Mouse (Mus musculus) fat pad, adult 2 months (tissue): ENCODE results near the gene Tmed8.
"Not testable (repeated sequence)": the region's sequence is repeated elsewhere in the genome, so short reads cannot be mapped to it uniquely, and the experiment has no call there.

Experiments used
- DNase-seq: peaks from one replicate; pipeline ENCODE4 v3.0.0-alpha.2; 2011; ENCODE audit warnings: low read depth, low spot score; ENCODE audit errors: extremely low read depth

Tmed8 gene

DNA sequence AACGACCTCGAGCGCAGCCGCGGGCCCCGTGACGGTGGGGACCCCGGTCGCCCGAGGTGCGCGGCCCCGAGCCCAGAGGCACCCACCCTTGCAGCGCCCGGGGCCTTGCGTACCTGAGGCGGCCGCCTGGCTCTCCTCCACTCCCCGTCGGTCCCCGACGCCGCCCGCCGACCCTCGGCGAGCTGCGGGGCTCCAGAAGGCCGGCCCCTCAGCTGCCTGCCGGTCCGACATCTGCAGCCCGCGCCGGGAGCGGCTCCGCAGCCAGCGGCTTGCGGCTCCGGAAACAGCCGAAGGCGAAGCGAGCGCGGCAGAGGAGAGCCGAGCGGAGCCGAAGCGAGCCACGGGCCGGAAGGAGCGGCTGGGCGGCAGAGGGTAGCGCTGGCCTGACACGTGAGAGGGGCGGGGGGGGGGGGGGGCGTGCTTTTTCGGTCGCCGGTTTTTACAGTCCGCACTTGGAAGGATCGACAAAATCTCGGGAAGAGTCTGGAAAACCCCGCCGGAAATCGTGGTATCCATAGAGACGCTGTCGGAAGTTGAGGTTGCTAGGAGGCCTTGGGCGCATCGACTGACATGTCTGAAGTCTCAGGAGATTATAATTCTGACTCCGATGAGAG is at the start of gene Tmed8:
TSS of gene Tmed8 (minus strand) at position 482 of the 614 bp plus-strand sequence.
- no peak for DNase-seq

DNA sequence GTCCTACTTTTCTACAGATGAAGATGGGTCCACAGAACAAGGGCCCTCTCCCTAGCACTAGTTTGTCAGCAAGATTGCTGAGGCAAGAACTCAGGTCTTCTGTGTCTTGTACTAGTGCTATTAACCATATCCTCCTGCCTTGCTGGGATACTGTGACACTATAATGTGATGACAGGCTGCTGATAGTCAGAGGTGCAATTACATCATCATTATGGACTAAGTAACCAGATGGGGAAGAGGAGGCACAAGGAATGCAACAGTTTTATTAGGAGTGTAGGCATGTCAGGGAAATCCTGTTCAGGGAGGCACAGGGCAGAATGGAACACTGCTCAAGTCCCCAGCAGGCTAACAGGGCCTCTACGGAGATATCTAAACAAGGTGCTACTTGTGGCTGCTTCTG is 38.4 kb upstream of the Tmed8 start, which contains the start of gene Noxred1:
TSS of gene Noxred1 (minus strand) at position 101 of the 400 bp plus-strand sequence.
- DNase-seq: no peak

GRCm38 (mm10) chr12:87236882-87237483 is 36.7 kb upstream of the Tmed8 start:
- DNase-seq: no peak

- no peak for DNase-seq
Observed at GRCm38 (mm10) chr12:87230379-87230895, 30.2 kb upstream of the Tmed8 start.

GRCm38 (mm10) chr12:87229633-87230032 is 29.4 kb upstream of the Tmed8 start:
- no peak for DNase-seq

DNA sequence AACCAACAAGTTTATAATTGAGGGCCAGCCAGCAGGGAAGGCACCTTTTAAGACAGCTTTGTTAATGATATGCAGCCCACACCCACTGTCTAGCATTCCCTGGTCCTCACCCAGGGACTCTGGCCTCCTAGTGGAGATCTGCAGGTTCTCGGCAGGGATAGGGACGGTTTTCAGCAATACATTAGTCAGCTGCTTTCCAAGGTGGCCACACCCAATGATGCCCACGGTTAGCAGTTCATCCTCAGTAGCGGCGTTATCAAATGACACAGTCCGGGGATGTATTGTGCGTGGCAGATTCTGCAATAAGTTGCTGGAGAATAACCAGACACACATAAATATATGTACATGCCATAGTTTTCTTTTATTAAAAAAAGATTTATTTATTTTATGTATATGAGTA is 26.5 kb upstream of the Tmed8 start:
- DNase-seq: no peak

DNA sequence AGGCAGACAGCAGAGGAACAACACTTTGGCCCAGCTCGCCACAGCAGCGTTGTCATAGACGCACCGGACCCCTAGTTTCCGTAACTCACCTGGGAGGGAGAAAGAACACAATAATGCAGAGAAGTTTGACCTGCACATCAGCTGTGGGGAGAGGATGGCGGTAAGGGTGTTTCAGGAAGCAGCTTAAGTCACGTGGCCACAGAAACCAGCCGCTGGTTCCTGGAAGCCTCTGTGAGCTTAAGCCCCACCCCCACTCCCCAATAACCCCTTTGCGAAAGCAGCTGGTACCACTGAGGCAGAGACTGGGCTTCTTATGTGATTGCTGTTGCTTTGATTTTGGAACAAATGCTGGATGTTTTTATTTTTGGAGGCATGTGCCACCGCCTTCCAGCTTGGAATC is 24.7 kb upstream of the Tmed8 start:
- no peak for DNase-seq

DNA sequence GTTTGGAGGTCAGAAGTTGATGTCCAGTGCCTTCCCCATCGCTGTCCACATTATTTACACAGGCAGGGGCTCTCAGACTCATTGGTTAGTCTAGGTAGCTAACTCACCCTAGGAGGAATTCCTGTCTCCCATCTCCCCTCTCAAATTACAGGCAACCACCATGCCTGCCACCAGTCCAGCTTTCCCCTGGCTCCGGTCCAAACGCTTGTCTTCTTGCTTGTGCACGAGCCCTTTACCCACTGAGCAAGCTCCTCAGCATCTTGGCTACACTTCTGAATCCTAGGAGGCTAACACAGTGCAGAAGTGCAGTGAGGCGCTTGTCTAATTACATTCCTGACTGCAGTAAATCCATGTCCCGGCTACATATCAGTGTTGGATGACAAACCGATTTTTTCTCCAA is 19.1 kb upstream of the Tmed8 start:
- no peak for DNase-seq

DNA sequence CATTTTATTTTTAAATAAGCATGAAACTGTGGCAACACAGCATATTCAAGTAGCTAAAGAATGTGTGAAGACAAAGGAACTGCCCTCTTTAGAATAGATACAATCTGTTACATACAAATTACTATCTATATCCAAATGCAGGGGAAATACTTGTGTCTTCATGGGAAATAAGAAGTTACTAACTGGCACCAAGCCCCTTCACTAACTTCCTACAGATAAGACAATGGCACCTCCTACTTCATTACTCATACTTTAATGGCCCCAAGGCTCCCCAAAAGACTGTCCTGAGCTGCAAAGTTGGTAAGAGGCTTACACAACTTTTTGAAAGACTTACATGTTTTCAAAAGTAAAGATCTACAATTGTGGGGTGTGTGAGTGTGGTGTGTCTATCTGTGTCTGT is 17.3 kb upstream of the Tmed8 start:
- no peak for DNase-seq

- DNase-seq: no peak
Observed at GRCm38 (mm10) chr12:87216053-87216452, 15.8 kb upstream of the Tmed8 start.

- no peak for DNase-seq
Observed at GRCm38 (mm10) chr12:87212844-87213606, 12.8 kb upstream of the Tmed8 start.

GRCm38 (mm10) chr12:87205789-87206188 is 5.5 kb upstream of the Tmed8 start:
- not testable (repeated sequence) for DNase-seq

- DNase-seq: no peak
Observed at GRCm38 (mm10) chr12:87201694-87202093, 1.4 kb upstream of the Tmed8 start.

GRCm38 (mm10) chr12:87199206-87199972 is 865 bp downstream of the Tmed8 start, which contains the start of gene Samd15:
Gene Samd15 (plus strand): TSS chr12:87199723.
- DNase-seq: no peak

- DNase-seq: no peak
Observed at GRCm38 (mm10) chr12:87198792-87199191, 1.5 kb downstream of the Tmed8 start.

DNA sequence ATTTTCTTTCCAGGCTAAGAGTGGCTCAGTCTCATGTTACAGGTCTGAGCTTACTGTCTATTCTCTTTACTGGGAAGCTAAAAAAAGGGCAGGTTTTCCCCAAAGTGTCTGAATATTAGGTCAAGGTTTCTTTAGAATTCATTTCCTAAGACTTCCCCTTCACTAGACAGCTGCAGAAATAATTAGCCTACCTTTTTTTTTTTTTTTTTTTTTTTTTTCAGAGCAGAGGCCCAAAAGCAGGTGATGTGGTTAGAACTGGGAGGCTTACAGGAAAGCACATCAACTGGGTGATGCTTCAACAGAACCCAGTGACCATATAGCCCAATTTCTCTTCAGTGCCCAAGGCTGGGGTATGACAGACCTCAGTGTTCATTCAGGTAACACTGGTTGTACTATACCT is 3.9 kb downstream of the Tmed8 start:
- DNase-seq: no peak

DNA sequence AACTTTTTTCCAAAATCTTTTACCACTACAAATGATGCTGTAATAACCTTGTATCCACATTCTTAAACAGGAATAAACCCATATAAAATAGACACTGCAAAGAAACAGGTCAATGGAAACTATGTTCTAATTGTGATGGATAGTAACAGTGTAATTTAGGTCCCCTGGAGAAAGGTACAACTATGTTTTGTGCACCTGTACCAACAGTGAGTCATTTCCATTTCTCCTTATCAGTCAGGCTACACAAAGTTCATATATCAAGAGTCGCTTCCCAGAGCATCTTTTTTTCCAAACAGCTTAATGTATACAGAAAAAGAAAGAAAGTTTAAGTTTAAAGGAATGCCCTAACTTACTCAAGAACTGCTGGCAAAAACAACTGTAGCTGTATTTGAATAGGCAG is 5.2 kb downstream of the Tmed8 start:
- no peak for DNase-seq

DNA sequence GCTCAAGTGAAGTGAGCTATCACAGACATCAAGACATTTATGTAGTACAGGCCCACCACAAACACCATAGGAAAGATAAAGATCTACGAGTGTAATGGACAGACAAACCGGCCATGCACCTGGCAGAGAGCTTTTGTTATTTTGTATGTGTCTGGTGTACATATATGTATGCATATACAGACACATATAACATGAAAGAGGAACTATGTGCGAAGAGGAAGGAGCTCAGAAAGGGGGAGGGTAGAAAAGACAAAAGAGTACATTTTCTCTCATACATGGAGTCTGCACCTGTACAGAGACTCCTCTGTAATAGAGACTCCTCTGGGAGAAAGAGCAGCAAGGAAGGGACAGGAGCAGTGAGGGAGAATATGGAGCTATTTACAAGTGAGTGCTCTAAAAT is 7.2 kb downstream of the Tmed8 start:
- no peak for DNase-seq

GRCm38 (mm10) chr12:87177631-87178030 is 22.6 kb downstream of the Tmed8 start:
- DNase-seq: no peak

GRCm38 (mm10) chr12:87175194-87175946 is 24.9 kb downstream of the Tmed8 start:
- DNase-seq: no peak
